Mouse (Mus musculus): ENCODE measurements around the gene Acsl3. TPM values are rescaled to one million over a fixed set of nuclear protein-coding genes. Genes with fewer than 3 reads are reported as not detected.

Gene Acsl3
- total and polyA plus RNA-seq, 3 experiments, result 2.6 to 6.6 (median 4.4) TPM

- H3K79me2 ChIP-seq (replicated peaks; ENCODE audit: control insufficient read depth, insufficient read depth, low read length), result no peaks in the 10 kb centered on the region
- TF ChIP-seq CTCF (IDR thresholded peaks at IDR 0.05), result no peak
- no peak for TF ChIP-seq EP300 (IDR thresholded peaks at IDR 0.05; ENCODE audit: insufficient read depth, low read depth, low read length)
- no peak for TF ChIP-seq POLR2A (IDR thresholded peaks at IDR 0.05; ENCODE audit: insufficient read depth, low read depth, low read length)
- intact Hi-C loops (cut with DNase I), result no loop called here
- no peaks in the 10 kb centered on the region; the same call in 1 of the 2 replicates for H3K36me3 ChIP-seq (ENCODE audit: control insufficient read depth, insufficient read depth, low read length)
- H3K4me1 ChIP-seq (ENCODE audit: control insufficient read depth, insufficient read depth, low read length), result no peaks in the 10 kb centered on the region
- DNase-seq, result no peak
- no peak overlapping the region for H3K27ac ChIP-seq
- H3K9ac ChIP-seq (ENCODE audit: low read depth, low read length), result no peak overlapping the region
- 91% methylated on average over 9 of the region's 9 CpGs for WGBS
- H3K27me3 ChIP-seq (ENCODE audit: control insufficient read depth, insufficient read depth, low read length), result no peaks in the 10 kb centered on the region
- no peak overlapping the region for H3K4me3 ChIP-seq
Measured at GRCm38 (mm10) chr1:78694503-78695258, 37.1 kb downstream of the Acsl3 start.

DNA sequence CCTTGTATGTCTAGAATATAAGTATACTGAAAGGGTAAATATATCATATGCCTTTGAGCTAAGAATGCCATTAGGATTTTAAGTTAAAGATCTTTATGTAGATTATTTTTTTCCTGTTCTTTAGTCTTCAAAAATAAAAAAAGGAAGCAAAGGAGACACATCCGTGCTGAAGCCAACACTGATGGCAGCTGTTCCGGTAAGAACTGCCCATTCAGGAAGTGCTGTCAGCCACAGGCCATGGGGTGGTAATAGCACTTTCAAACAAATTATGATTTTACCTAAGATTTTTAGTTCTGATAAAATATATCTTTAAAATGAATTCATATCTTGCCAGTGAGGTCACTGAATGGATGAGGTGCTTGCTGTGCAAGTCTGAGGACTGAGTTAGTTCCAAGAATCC lies 38.7 kb downstream of the Acsl3 start:
- no peak overlapping the region for H3K4me3 ChIP-seq
- no peaks in the 10 kb centered on the region for H3K79me2 ChIP-seq (replicated peaks; ENCODE audit: control insufficient read depth, insufficient read depth, low read length)
- no peak for DNase-seq
- TF ChIP-seq POLR2A (IDR thresholded peaks at IDR 0.05; ENCODE audit: insufficient read depth, low read depth, low read length) (no peak), EP300 (IDR thresholded peaks at IDR 0.05; ENCODE audit: insufficient read depth, low read depth, low read length) (no peak), CTCF (IDR thresholded peaks at IDR 0.05) (no peak)
- no peak overlapping the region for H3K27ac ChIP-seq
- H3K36me3 ChIP-seq (ENCODE audit: control insufficient read depth, insufficient read depth, low read length), result no peaks in the 10 kb centered on the region; the same call in 1 of the 2 replicates
- 56% methylated on average over 2 of the region's 2 CpGs for WGBS
- no peaks in the 10 kb centered on the region for H3K27me3 ChIP-seq (ENCODE audit: control insufficient read depth, insufficient read depth, low read length)
- H3K9ac ChIP-seq (ENCODE audit: low read depth, low read length), result no peak overlapping the region
- no peaks in the 10 kb centered on the region for H3K4me1 ChIP-seq (ENCODE audit: control insufficient read depth, insufficient read depth, low read length)
- intact Hi-C loops (cut with DNase I), result no loop called here

- no peak overlapping the region for H3K27ac ChIP-seq
- H3K4me1 ChIP-seq (ENCODE audit: control insufficient read depth, insufficient read depth, low read length), result no peaks in the 10 kb centered on the region
- H3K36me3 ChIP-seq (ENCODE audit: control insufficient read depth, insufficient read depth, low read length), result no peaks in the 10 kb centered on the region; the same call in 1 of the 2 replicates
- intact Hi-C loops (cut with DNase I), result no loop called here
- WGBS, result 81% methylated on average over 5 of the region's 5 CpGs
- no peak overlapping the region for H3K4me3 ChIP-seq
- no peaks in the 10 kb centered on the region for H3K27me3 ChIP-seq (ENCODE audit: control insufficient read depth, insufficient read depth, low read length)
- TF ChIP-seq EP300 (IDR thresholded peaks at IDR 0.05; ENCODE audit: insufficient read depth, low read depth, low read length) (no peak), POLR2A (IDR thresholded peaks at IDR 0.05; ENCODE audit: insufficient read depth, low read depth, low read length) (no peak), CTCF (IDR thresholded peaks at IDR 0.05) (no peak)
- no peak for DNase-seq
- H3K79me2 ChIP-seq (replicated peaks; ENCODE audit: control insufficient read depth, insufficient read depth, low read length), result no peaks in the 10 kb centered on the region
- H3K9ac ChIP-seq (ENCODE audit: low read depth, low read length), result no peak overlapping the region
Measured at GRCm38 (mm10) chr1:78696903-78697302, 39.3 kb downstream of the Acsl3 start.

- 78% methylated on average over 6 of the region's 6 CpGs for WGBS
- no peaks in the 10 kb centered on the region for H3K79me2 ChIP-seq (replicated peaks; ENCODE audit: control insufficient read depth, insufficient read depth, low read length)
- DNase-seq, result no peak
- no peak overlapping the region for H3K9ac ChIP-seq (ENCODE audit: low read depth, low read length)
- no peaks in the 10 kb centered on the region for H3K4me1 ChIP-seq (ENCODE audit: control insufficient read depth, insufficient read depth, low read length)
- H3K36me3 ChIP-seq (ENCODE audit: control insufficient read depth, insufficient read depth, low read length), result no peaks in the 10 kb centered on the region; the same call in 1 of the 2 replicates
- intact Hi-C loops (cut with DNase I), result no loop called here
- no peak overlapping the region for H3K27ac ChIP-seq
- TF ChIP-seq POLR2A (IDR thresholded peaks at IDR 0.05; ENCODE audit: insufficient read depth, low read depth, low read length) (no peak), EP300 (IDR thresholded peaks at IDR 0.05; ENCODE audit: insufficient read depth, low read depth, low read length) (no peak), CTCF (IDR thresholded peaks at IDR 0.05) (no peak)
- H3K4me3 ChIP-seq, result no peak overlapping the region
- H3K27me3 ChIP-seq (ENCODE audit: control insufficient read depth, insufficient read depth, low read length), result no peaks in the 10 kb centered on the region
Measured at GRCm38 (mm10) chr1:78698138-78698537, 40.5 kb downstream of the Acsl3 start.

DNA sequence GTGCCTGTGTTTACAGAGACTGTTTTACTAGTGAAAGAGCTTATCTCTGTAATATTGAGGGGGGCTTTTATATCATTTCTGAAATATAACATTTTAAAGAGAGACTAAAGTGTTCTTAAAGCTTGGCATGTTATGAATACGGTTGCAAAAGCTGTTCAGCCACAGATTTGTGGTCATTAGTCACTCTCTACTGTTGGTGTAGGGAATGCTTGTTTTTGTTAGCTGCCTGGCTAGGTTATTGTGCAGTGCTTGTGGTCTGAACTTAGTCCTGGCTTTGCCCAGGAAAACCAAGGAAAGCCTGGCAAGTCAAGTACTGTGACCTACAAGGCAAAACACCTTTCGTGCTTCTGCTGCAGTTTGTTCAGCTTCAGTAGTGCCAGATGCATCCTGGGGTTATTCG lies 44.1 kb downstream of the Acsl3 start:
- DNase-seq, result no peak
- intact Hi-C loops (cut with DNase I), result no loop called here
- 88% methylated on average over 3 of the region's 3 CpGs for WGBS
- Histone ChIP-seq H3K27ac (no peak overlapping the region), H3K9ac (ENCODE audit: low read depth, low read length) (no peak overlapping the region), H3K4me1 (ENCODE audit: control insufficient read depth, insufficient read depth, low read length) (no peaks in the 10 kb centered on the region), H3K79me2 (replicated peaks; ENCODE audit: control insufficient read depth, insufficient read depth, low read length) (no peaks in the 10 kb centered on the region), H3K36me3 (ENCODE audit: control insufficient read depth, insufficient read depth, low read length) (no peaks in the 10 kb centered on the region), H3K27me3 (ENCODE audit: control insufficient read depth, insufficient read depth, low read length) (no peaks in the 10 kb centered on the region), H3K4me3 (no peak overlapping the region)
- TF ChIP-seq CTCF (IDR thresholded peaks at IDR 0.05) (no peak), EP300 (IDR thresholded peaks at IDR 0.05; ENCODE audit: insufficient read depth, low read depth, low read length) (no peak), POLR2A (IDR thresholded peaks at IDR 0.05; ENCODE audit: insufficient read depth, low read depth, low read length) (no peak)

DNA sequence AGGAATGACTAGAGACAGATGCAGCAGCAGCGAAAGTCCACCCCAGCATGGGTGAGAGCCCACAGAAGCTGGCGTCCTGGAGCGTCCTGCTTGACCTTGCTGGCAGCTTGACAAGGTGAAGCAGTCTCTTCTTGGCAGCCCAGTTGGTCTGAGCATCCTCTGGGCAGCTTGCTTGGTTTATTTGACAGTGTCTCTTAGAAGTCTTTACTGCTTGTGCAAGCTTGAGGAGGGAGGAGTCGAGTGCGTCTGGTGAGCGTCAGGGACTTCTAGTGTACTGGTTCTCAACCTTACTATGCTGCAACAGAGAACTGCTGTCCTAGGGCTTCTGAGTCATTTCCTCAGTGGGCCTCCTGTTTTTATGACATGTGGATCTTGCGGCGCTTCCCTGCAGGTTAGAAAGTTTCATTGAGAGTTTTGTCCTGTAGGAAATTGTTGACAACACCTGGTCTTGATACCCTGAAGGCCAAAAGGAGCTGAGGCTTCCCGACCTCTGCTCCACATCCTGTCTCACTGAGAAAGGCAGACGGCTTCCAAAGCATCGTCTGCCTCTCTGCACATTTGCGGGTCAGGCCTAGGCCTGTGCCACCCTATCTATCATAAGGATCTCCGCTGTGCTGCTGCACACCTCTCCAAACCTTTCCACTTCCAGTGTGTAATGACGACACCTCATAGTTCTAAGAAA lies 44.8 kb downstream of the Acsl3 start:
- Histone ChIP-seq H3K27me3 (ENCODE audit: control insufficient read depth, insufficient read depth, low read length) (no peaks in the 10 kb centered on the region), H3K27ac (no peak overlapping the region), H3K4me3 (no peak overlapping the region), H3K9ac (ENCODE audit: low read depth, low read length) (no peak overlapping the region), H3K4me1 (ENCODE audit: control insufficient read depth, insufficient read depth, low read length) (no peaks in the 10 kb centered on the region), H3K36me3 (ENCODE audit: control insufficient read depth, insufficient read depth, low read length) (no peaks in the 10 kb centered on the region), H3K79me2 (replicated peaks; ENCODE audit: control insufficient read depth, insufficient read depth, low read length) (no peaks in the 10 kb centered on the region)
- no peak for TF ChIP-seq POLR2A (IDR thresholded peaks at IDR 0.05; ENCODE audit: insufficient read depth, low read depth, low read length)
- TF ChIP-seq CTCF (IDR thresholded peaks at IDR 0.05), result no peak
- TF ChIP-seq EP300 (IDR thresholded peaks at IDR 0.05; ENCODE audit: insufficient read depth, low read depth, low read length), result no peak
- peak in 1 of 2 experiments; percentile 8 for DNase-seq
- 59% methylated on average over 14 of the region's 14 CpGs for WGBS
- intact Hi-C loops (cut with DNase I), result no loop called here
